Mouse (Mus musculus): Measurements from ENCODE around the gene Faiml. TPM values are rescaled to one million over a fixed set of nuclear protein-coding genes. Genes with fewer than 3 reads are reported as not detected.

Gene Faiml
- not detected for total RNA-seq (2021)
- long read RNA-seq, experiment 1: 0 reads
- long read RNA-seq, experiment 2: 0 reads

GRCm38 (mm10) chr9:99237139-99237538, at the start of gene Faiml:
Faiml (minus strand) TSS chr9:99237239.
- no peak for DNase-seq (ENCODE audit: low spot score in 2 of 2)

GRCm38 (mm10) chr9:99258891-99259290, 21.9 kb upstream of the Faiml start:
- no peak for DNase-seq (ENCODE audit: low spot score in 2 of 2)

- no peak for DNase-seq (ENCODE audit: low spot score in 2 of 2)
These were observed 19.8 kb upstream of the Faiml start for GRCm38 (mm10) chr9:99256821-99257220.

GRCm38 (mm10) chr9:99256206-99256605, 19.2 kb upstream of the Faiml start:
- no peak for DNase-seq (ENCODE audit: low spot score in 2 of 2)

GRCm38 (mm10) chr9:99253861-99254260, 16.8 kb upstream of the Faiml start:
- DNase-seq (ENCODE audit: low spot score in 2 of 2): no peak

- DNase-seq (ENCODE audit: low spot score in 2 of 2): no peak
These were observed 11.9 kb upstream of the Faiml start for GRCm38 (mm10) chr9:99248906-99249305.

- no peak for DNase-seq (ENCODE audit: low spot score in 2 of 2)
These were observed 11.3 kb upstream of the Faiml start for GRCm38 (mm10) chr9:99248304-99248703.

- DNase-seq (ENCODE audit: low spot score in 2 of 2): no peak
These were observed 6.9 kb upstream of the Faiml start for GRCm38 (mm10) chr9:99243895-99244293.

- DNase-seq (ENCODE audit: low spot score in 2 of 2): peak; percentile 85 to 93
These were observed 6.3 kb upstream of the Faiml start, which contains the start of gene Cep70 for GRCm38 (mm10) chr9:99243190-99243894. Cep70 (plus strand) TSS chr9:99243367.

GRCm38 (mm10) chr9:99242533-99243189, 5.6 kb upstream of the Faiml start:
- DNase-seq (ENCODE audit: low spot score in 2 of 2): no peak

- peak in 1 of 2 experiments; percentile 38 for DNase-seq (ENCODE audit: low spot score in 2 of 2)
These were observed 5.0 kb upstream of the Faiml start for GRCm38 (mm10) chr9:99242035-99242434.

GRCm38 (mm10) chr9:99240571-99240970, 3.5 kb upstream of the Faiml start:
- DNase-seq (ENCODE audit: low spot score in 2 of 2): no peak

GRCm38 (mm10) chr9:99239256-99239655, 2.2 kb upstream of the Faiml start:
- no peak for DNase-seq (ENCODE audit: low spot score in 2 of 2)

- DNase-seq (ENCODE audit: low spot score in 2 of 2): no peak
These were observed 1.2 kb upstream of the Faiml start for GRCm38 (mm10) chr9:99238276-99238675.

- no peak for DNase-seq (ENCODE audit: low spot score in 2 of 2)
These were observed 7.6 kb downstream of the Faiml start for GRCm38 (mm10) chr9:99229450-99229849.

- no peak for DNase-seq (ENCODE audit: low spot score in 2 of 2)
These were observed 12.5 kb downstream of the Faiml start for GRCm38 (mm10) chr9:99224583-99224982.

- no peak for DNase-seq (ENCODE audit: low spot score in 2 of 2)
These were observed 15.4 kb downstream of the Faiml start for GRCm38 (mm10) chr9:99221636-99222035.

GRCm38 (mm10) chr9:99217999-99218719, 18.9 kb downstream of the Faiml start:
- DNase-seq (ENCODE audit: low spot score in 2 of 2): peak; percentile 25 to 58

- no peak for DNase-seq (ENCODE audit: low spot score in 2 of 2)
These were observed 20.9 kb downstream of the Faiml start for GRCm38 (mm10) chr9:99216182-99216581.

- DNase-seq (ENCODE audit: low spot score in 2 of 2): no peak
These were observed 24.4 kb downstream of the Faiml start for GRCm38 (mm10) chr9:99212643-99213042.

- DNase-seq (ENCODE audit: low spot score in 2 of 2): no peak
These were observed 53.9 kb downstream of the Faiml start for GRCm38 (mm10) chr9:99183043-99183670.
